Mouse (Mus musculus): ENCODE measurements around the gene Ambp.

- no peak for TF ChIP-seq CTCF (IDR thresholded peaks at IDR 0.05; ENCODE audit: control insufficient read depth, insufficient read depth, insufficient read length)
- TF ChIP-seq USF1 (IDR thresholded peaks at IDR 0.05; ENCODE audit: low read depth) = no peak
- no peak for TF ChIP-seq FOSL1 (IDR thresholded peaks at IDR 0.05; ENCODE audit: insufficient read depth, low read length, poor library complexity, severe bottlenecking)
- no peak for TF ChIP-seq MYOG (IDR thresholded peaks at IDR 0.05; ENCODE audit: control insufficient read depth, extremely low read depth, insufficient read length)
- no peak for TF ChIP-seq MAX (IDR thresholded peaks at IDR 0.05)
These were observed 24.5 kb downstream of the Ambp start for GRCm38 (mm10) chr4:63129891-63130624.
